Mouse (Mus musculus): Measurements from ENCODE around the gene Ccdc81. TPM values are rescaled to one million over a fixed set of nuclear protein-coding genes. Genes with fewer than 3 reads are reported as not detected.

The Ccdc81 gene
- total and polyA plus RNA-seq, 3 experiments: not detected

DNA sequence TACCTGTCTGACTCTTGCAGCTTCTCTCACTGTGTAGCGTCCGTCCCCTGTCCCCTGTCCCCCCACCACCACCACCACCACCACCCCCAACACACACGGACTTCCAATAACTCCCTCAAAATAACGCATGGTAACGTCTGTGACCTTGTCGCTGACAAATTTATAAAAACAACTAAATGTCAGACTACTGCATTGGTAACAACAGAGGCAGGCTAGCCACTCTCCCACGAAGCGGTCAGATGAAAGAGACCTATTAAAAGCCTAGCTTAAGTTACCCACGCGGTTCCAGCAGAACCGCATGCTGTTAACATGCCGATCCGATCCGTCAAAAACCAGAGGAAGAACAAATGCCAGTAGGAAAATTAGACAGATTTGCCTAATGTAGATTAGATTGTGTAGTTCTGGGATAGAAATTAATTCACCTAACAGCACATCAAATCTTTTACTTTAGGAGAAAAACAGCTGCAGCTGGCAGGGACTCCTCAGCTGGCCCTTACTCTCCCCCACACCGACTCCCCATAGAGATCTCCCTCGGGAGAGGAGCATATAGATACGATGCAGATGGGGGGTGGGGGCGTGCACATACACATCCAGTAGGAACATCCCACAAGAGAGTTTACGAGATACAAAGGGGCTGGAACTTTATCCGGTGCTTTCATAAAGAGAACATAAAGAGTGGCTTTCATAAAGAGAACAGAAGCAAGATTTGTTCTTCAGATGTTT lies 5.6 kb upstream of the Ccdc81 start:
- H3K79me2 ChIP-seq (ENCODE audit: control insufficient read depth, insufficient read depth, low read length, poor library complexity): no peaks in the 10 kb centered on the region
- no peaks in the 10 kb centered on the region for H3K4me1 ChIP-seq (ENCODE audit: control insufficient read depth in 1 of 2, insufficient read depth in 2 of 2, low read length in 2 of 2)
- TF ChIP-seq TAL1 (IDR thresholded peaks at IDR 0.05; ENCODE audit: low read length) (no peak), BHLHE40 (IDR thresholded peaks at IDR 0.05; ENCODE audit: borderline replicate concordance, low read depth, low read length) (no peak), ZNF384 (IDR thresholded peaks at IDR 0.05; ENCODE audit: low read depth, low read length) (no peak), MAZ (IDR thresholded peaks at IDR 0.05; ENCODE audit: low read depth, low read length) (no peak), CTCF (IDR thresholded peaks at IDR 0.05 in 2 of 3, conservative IDR thresholded peaks at IDR 0.05 in 1 of 3; ENCODE audit: control insufficient read depth in 1 of 3, insufficient read depth in 1 of 3, low read depth in 2 of 3, low read length in 3 of 3, poor library complexity in 1 of 3, severe bottlenecking in 1 of 3) (no peak), USF2 (IDR thresholded peaks at IDR 0.05; ENCODE audit: borderline replicate concordance in 1 of 2, insufficient read depth in 1 of 2, low read depth in 1 of 2, low read length in 2 of 2) (no peak), RAD21 (IDR thresholded peaks at IDR 0.05; ENCODE audit: low read depth, low read length) (no peak), CHD1 (IDR thresholded peaks at IDR 0.05; ENCODE audit: low read depth, low read length) (no peak), POLR2AphosphoS2 (IDR thresholded peaks at IDR 0.05; ENCODE audit: low read length) (no peak), ETS1 (IDR thresholded peaks at IDR 0.05; ENCODE audit: low read depth, low read length) (no peak), ZKSCAN1 (IDR thresholded peaks at IDR 0.05; ENCODE audit: low read depth, low read length) (no peak), NELFE (IDR thresholded peaks at IDR 0.05; ENCODE audit: low read depth, low read length) (no peak)
- H3K9me3 ChIP-seq (replicated peaks; ENCODE audit: insufficient read depth, low read length): no peaks in the 10 kb centered on the region
- no peak overlapping the region for H3K9ac ChIP-seq (ENCODE audit: control insufficient read depth, low read depth, low read length, poor library complexity, severe bottlenecking)
- H3K36me3 ChIP-seq (ENCODE audit: control insufficient read depth in 1 of 2, insufficient read depth in 2 of 2, low read length in 2 of 2): no peaks in the 10 kb centered on the region
- no peaks in the 10 kb centered on the region; a peak in 1 of 4 replicates for H3K27me3 ChIP-seq (ENCODE audit: control insufficient read depth in 1 of 2, insufficient read depth in 2 of 2, low read length in 2 of 2)
- no peak for DNase-seq (ENCODE audit: low read depth, low spot score)
- H3K4me3 ChIP-seq (ENCODE audit: control insufficient read depth in 1 of 2, insufficient read depth in 1 of 2, low read depth in 2 of 2, low read length in 2 of 2): no peak overlapping the region
- no peak overlapping the region for H3K27ac ChIP-seq (ENCODE audit: control insufficient read depth, low read depth, low read length)

DNA sequence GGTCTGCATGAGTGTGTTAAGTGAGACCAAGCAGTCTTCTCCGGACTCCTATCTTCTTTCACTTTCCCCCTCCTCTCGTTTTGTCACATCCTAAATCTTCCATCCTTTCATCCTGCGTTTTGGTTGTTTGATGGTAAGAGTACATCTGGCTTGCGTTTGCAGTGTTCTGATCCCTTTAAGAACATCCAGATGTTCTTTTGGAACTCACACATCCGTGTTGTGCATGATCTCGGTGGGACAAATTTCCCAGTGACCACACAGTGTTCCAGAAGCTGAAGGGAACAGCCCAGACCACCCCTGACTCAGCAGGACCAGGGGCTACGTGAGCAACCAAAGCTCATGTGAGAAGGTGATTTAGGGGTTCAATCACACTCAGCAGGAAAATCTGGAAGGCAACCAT lies 5.0 kb upstream of the Ccdc81 start:
- no peak overlapping the region for H3K27ac ChIP-seq (ENCODE audit: control insufficient read depth, low read depth, low read length)
- no peaks in the 10 kb centered on the region for H3K4me1 ChIP-seq (ENCODE audit: control insufficient read depth in 1 of 2, insufficient read depth in 2 of 2, low read length in 2 of 2)
- H3K9me3 ChIP-seq (replicated peaks; ENCODE audit: insufficient read depth, low read length): no peaks in the 10 kb centered on the region
- H3K27me3 ChIP-seq (ENCODE audit: control insufficient read depth in 1 of 2, insufficient read depth in 2 of 2, low read length in 2 of 2): no peaks in the 10 kb centered on the region; a peak in 1 of 4 replicates
- H3K9ac ChIP-seq (ENCODE audit: control insufficient read depth, low read depth, low read length, poor library complexity, severe bottlenecking): no peak overlapping the region
- no peaks in the 10 kb centered on the region for H3K79me2 ChIP-seq (ENCODE audit: control insufficient read depth, insufficient read depth, low read length, poor library complexity)
- DNase-seq (ENCODE audit: low read depth, low spot score): no peak
- TF ChIP-seq ETS1 (IDR thresholded peaks at IDR 0.05; ENCODE audit: low read depth, low read length): no peak
- TF ChIP-seq TBP (IDR thresholded peaks at IDR 0.05; ENCODE audit: low read depth, low read length): no peak
- no peak for TF ChIP-seq MYC (IDR thresholded peaks at IDR 0.05; ENCODE audit: low read depth, low read length)
- no peak for TF ChIP-seq JUND (IDR thresholded peaks at IDR 0.05; ENCODE audit: low read depth, low read length)
- TF ChIP-seq GABPA (IDR thresholded peaks at IDR 0.05; ENCODE audit: low read depth, low read length): no peak
- TF ChIP-seq TAL1 (IDR thresholded peaks at IDR 0.05; ENCODE audit: low read length): no peak
- TF ChIP-seq MEF2A (IDR thresholded peaks at IDR 0.05; ENCODE audit: extremely low read depth, insufficient replicate concordance, low read depth, low read length, poor library complexity, severe bottlenecking): no peak
- TF ChIP-seq ZKSCAN1 (IDR thresholded peaks at IDR 0.05; ENCODE audit: low read depth, low read length): no peak
- no peak for TF ChIP-seq ZMIZ1 (IDR thresholded peaks at IDR 0.05; ENCODE audit: low read depth, low read length)
- no peak for TF ChIP-seq MAZ (IDR thresholded peaks at IDR 0.05; ENCODE audit: low read depth, low read length)
- no peak for TF ChIP-seq E2F4 (IDR thresholded peaks at IDR 0.05; ENCODE audit: borderline replicate concordance, low read depth, low read length)
- no peak for TF ChIP-seq KAT2A (conservative IDR thresholded peaks at IDR 0.05; ENCODE audit: low read depth, low read length)
- no peak overlapping the region for H3K4me3 ChIP-seq (ENCODE audit: control insufficient read depth in 1 of 2, insufficient read depth in 1 of 2, low read depth in 2 of 2, low read length in 2 of 2)
- no peaks in the 10 kb centered on the region for H3K36me3 ChIP-seq (ENCODE audit: control insufficient read depth in 1 of 2, insufficient read depth in 2 of 2, low read length in 2 of 2)
